Mouse (Mus musculus): ENCODE data around the gene Hcn4. TPM values are rescaled to one million over a fixed set of nuclear protein-coding genes. Genes with fewer than 3 reads are reported as not detected.

Gene Hcn4
- polyA plus RNA-seq, 1 experiment from 2014 or later: 3.8 TPM

- Histone ChIP-seq H3K36me3 (peaks cover 48% of the 10 kb centered on the region), H3K4me3 (no peak overlapping the region), H3K27ac (replicated peaks) (no peak overlapping the region), H3K27me3 (no peaks in the 10 kb centered on the region), H3K9ac (no peak overlapping the region), H3K9me3 (no peaks in the 10 kb centered on the region), H3K4me1 (replicated peaks) (no peaks in the 10 kb centered on the region), H3K4me2 (no peak overlapping the region)
- ATAC-seq (ENCODE audit: low FRiP score, low read depth): no peak
- 93% methylated on average over 6 of the region's 6 CpGs for WGBS
Measured at GRCm38 (mm10) chr9:58891840-58892640, 68.8 kb downstream of the Hcn4 start.

GRCm38 (mm10) chr9:58899602-58900001 lies 76.4 kb downstream of the Hcn4 start:
- no peaks in the 10 kb centered on the region for H3K4me1 ChIP-seq (replicated peaks)
- no peak overlapping the region for H3K27ac ChIP-seq (replicated peaks)
- H3K4me2 ChIP-seq: no peak overlapping the region
- H3K27me3 ChIP-seq: no peaks in the 10 kb centered on the region
- no peak overlapping the region for H3K4me3 ChIP-seq
- ATAC-seq (ENCODE audit: low FRiP score, low read depth): no peak
- H3K9me3 ChIP-seq: no peaks in the 10 kb centered on the region
- peaks cover 28% of the 10 kb centered on the region for H3K36me3 ChIP-seq
- no peak overlapping the region for H3K9ac ChIP-seq

- no peak overlapping the region for H3K9ac ChIP-seq
- H3K27ac ChIP-seq (replicated peaks): no peak overlapping the region
- 65% methylated on average over 6 of the region's 6 CpGs for WGBS
- H3K27me3 ChIP-seq: no peaks in the 10 kb centered on the region
- H3K36me3 ChIP-seq: peaks cover 32% of the 10 kb centered on the region
- H3K9me3 ChIP-seq: no peaks in the 10 kb centered on the region
- ATAC-seq (ENCODE audit: low FRiP score, low read depth): no peak
- no peaks in the 10 kb centered on the region for H3K4me1 ChIP-seq (replicated peaks)
- no peak overlapping the region for H3K4me3 ChIP-seq
- no peak overlapping the region for H3K4me2 ChIP-seq
Measured at GRCm38 (mm10) chr9:58902869-58903585, 79.8 kb downstream of the Hcn4 start.

Other genes with a start within 250 kb of the Hcn4 start
- gene Nptn, start 241.2 kb upstream of the Hcn4 start, polyA plus RNA-seq (2015; fragmentation: Nextera tagmentation; extraction: Ambion mirVana): 185 and 190 TPM in 2 replicates
- 0.80 and 2.5 TPM in 2 replicates for gene Rec114, start 79.4 kb upstream of the Hcn4 start, polyA plus RNA-seq (2015; fragmentation: Nextera tagmentation; extraction: Ambion mirVana)
- 48.2 and 49.6 TPM in 2 replicates for gene Neo1, start 213.0 kb downstream of the Hcn4 start, polyA plus RNA-seq (2015; fragmentation: Nextera tagmentation; extraction: Ambion mirVana)